Mouse (Mus musculus) megakaryocyte, embryonic 14.5 days (primary cell): Measurements from ENCODE around the gene Zfp64.

Source experiments
- FLI1 ChIP-seq: IDR thresholded peaks from 2 replicates; pipeline ENCODE4 v1.6.1; 2012; ENCODE audit warnings: low read length, inconsistent platforms, mixed read lengths
- GATA1 ChIP-seq: IDR thresholded peaks from 3 replicates; pipeline ENCODE4 v1.6.1; 2012; ENCODE audit warnings: mixed read lengths, low read length, inconsistent platforms, borderline replicate concordance

- TF ChIP-seq FLI1 (no peak), GATA1 (no peak)
Observed at GRCm38 (mm10) chr2:168902634-168903033, 52.8 kb downstream of the Zfp64 start.
